Mouse (Mus musculus): ENCODE measurements around the gene Rad50. TPM values are rescaled to one million over a fixed set of nuclear protein-coding genes. Genes with fewer than 3 reads are reported as not detected.

Rad50 gene
- total RNA-seq (2021) = 19.7 and 22.0 TPM in 2 replicates
- long read RNA-seq, full-length matches to known transcripts = 1 of 13 reads
- long read RNA-seq, partial matches to known transcripts = 10 of 13 reads
- long read RNA-seq, other reads (novel, unspliced or antisense) = 2 of 13 reads

DNA sequence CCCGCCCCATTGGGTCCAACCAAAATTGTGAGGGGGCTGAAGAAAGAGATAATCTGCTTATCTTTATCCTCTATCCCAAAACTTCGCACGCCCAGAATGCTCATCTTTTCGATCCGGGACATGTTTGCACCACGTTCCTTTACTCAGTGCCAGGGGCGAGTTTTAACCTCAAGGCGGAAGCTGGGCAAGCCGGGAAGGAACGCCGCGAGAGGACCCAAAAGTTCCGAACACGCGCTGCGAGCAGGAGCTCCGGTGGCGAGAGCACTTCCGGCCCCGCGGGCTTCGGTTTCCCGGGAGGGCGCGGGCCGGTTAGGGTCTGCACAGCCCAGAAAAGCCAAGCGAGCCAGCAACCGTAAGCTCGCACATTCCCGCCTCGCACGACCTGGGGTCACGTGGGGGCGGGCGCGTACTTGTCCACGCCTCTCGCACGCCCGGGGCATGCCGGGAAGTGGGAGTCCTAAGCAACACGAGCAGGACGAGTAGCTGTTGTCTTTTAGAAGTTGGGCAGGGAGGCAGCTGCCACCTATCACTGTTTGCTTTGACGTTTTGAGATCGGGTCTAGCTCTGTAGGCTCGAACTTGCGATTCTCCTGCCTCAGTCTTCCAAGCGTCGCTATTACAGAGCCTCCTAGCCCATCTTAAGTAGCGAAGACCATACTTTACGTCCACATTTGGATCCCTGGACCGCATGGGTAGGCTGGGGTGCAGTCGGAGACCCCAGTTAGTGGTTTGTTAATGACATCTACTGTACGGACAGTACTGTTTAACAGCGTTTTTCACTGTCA lies at the start of gene Rad50:
TSS of gene Rad50 (minus strand) at position 386 of the 784 bp plus-strand sequence.
- DNase-seq = peak; percentile 93

GRCm38 (mm10) chr11:53755011-53755595 lies 48.0 kb upstream of the Rad50 start:
- no peak for DNase-seq

GRCm38 (mm10) chr11:53749716-53750352 lies 42.7 kb upstream of the Rad50 start:
- DNase-seq = no peak

DNA sequence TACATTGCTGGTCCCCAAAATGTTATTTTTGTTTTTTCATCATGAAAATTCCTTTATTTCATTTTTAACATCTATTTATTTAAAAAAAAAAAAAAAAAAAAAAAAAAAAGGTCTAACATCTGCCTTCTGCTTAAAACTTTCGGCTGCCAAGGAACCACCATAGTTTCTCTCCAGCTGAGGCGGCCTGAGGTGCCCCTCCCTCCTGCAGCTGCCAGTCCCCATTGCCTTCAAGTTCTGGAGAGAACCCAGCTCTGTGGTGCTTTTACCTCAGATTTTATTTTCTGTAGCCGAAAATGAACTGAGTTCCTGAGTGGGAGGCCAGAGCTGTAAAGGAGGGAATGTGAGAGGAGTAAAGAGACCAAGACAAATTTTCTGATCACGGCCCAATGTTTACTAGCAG lies 42.2 kb upstream of the Rad50 start:
- DNase-seq = no peak

DNA sequence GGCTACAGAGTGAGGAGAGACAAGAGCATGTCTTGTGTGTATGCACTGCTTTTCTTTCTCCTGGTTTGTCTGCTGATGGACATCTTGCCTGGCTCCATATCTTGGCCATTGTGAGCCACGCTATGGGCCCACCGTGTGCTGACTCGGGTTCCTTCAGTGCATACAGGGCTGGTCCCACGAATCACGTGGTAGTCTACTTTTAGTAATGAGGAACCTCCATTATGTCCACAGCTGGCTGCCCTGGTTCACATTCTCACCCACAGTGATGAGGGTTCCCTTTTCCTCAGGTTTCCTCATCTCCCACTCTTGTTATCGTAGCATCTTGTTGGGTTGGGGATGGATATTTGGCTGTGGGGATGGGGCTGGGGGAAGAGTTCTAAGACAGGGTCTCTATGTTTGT lies 41.5 kb upstream of the Rad50 start:
- DNase-seq = no peak

- DNase-seq = no peak
Observed at GRCm38 (mm10) chr11:53747985-53748384, 40.9 kb upstream of the Rad50 start.

DNA sequence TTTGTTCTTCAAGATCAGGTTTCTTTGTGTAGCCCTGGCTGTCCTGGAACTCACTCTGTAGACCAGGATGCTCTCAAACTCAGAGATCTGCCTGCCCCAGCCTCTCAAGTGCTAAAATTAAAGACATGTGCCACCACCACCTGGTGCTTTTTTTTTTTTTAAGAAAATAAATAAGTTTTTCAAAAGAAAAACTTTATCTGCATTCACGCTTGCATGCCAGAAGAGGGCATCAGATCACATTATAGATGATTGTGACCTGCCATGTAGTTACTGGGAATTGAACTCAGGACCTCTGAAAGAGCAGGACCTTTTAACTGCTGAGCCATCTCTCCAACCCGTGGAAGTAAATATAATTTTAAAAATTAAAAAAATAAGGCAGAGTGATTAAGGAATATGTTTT lies 38.1 kb upstream of the Rad50 start:
- no peak for DNase-seq

DNA sequence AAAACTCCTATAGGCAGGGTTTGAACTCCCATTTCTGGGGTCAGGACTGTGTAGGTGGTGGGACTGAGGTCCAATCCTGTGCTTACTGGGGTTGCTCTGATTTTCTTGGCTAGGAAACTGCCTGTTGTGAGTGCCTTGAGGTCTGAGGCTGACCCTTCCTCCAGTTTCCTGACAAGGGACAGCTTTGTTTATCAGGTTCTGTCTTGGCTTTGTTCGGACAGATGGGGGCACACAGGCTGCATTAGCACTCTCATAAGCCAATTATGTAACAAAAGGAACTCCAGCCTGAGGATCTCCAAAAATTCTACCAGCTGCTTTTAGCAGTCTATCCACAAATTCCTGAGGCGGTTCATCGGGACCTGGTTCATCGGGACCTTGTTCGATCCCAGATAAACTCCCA lies 35.2 kb upstream of the Rad50 start:
- no peak for DNase-seq

DNA sequence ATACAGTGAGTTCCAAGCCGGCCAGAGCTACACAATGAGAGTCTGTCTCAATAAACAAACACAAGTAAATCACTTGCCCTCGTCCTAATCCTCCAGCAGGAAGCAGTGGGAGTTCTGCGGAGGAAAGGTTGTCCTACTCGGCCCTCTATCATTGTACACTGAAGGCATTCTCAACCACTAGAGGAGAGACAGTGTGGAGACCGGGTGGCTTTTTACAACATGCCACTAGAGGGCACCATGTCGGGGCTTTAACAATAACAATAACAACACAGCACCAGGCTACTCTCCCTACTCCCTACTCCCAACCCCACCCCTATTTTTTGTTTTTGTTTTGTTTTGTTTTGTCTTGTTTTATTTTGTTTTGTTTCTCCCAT lies 30.4 kb upstream of the Rad50 start:
- peak; percentile 48 for DNase-seq

GRCm38 (mm10) chr11:53736771-53737572 lies 29.9 kb upstream of the Rad50 start:
- DNase-seq = peak; percentile 74

DNA sequence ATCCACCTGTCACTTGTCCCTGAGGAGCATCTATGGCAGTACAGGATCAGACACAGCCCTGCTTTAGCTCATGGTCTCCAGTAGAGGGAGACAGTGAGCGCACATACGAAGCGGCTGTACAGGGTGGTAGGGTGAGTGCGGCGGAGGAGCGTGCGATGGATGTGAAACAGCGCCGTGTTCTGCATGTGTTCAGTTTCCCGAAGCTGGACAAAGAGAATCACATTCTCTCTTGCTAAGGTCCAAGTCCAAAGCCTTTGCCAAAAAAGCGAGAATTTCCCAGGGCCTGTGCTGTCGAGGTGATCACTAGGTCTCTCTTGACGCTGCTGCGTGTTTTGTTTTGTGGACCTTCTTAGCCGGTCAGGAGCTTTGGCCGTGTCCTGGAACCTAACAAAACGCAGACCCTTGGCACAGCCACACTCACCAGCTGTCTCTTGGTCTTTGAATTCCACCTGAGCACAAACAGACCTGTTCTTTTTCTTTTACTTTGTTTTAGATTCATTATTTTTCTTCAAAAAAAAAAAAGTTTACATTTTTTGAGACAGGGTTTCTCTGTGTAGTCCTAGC lies 28.6 kb upstream of the Rad50 start:
- DNase-seq = peak; percentile 49

DNA sequence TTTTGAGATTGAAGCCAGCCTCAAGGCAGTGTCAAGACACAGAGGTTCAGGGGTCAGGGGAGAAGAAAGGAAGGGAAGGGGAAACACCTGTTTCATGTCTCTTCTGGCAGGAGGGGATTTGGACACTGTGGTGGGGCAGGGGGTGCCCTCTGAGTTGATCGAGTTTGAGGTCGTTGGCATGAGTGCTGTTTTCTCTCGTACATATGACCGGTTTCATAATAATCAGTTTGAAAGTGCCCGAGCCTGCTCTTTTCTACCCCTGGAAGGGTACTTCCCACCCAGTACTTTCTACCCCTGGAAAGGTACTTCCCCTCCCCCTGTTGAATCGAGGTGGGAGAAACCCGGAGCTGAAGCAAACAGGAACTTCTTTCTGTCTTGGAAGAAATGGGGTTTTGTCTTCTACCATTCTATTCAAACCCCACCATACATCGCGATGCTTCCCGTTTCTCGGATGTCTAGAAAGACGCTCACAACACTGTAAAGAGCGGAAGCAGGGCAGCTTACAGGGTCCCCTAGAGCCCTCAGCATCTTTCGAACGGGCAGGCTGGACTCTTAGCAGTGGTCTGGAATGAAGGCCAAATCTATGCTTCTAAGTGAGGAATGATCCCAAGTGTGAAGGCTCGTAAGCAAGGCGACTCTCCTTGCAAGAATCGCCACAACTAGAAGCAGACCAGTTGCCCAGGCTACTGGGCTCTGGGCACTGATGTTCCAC lies 28.0 kb upstream of the Rad50 start:
- no peak for DNase-seq

DNA sequence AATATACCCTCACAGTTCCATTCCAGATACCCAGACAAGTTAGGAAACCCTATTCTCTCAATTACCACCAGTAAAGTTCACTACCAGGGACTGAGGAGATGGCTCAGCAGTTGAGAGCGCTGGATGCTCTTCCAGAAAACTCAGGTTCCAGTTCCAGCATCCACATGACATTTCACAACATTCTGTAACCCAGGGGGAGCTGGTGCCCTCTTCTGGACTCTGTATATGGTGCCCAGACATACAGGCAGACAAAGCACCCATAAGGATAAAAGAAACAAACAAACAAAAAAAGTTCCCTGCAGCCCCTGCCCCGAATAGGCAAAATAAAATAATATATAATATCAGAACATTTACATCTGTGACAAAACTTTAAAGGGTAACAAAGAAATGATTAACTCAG lies 27.3 kb upstream of the Rad50 start:
- no peak for DNase-seq

DNA sequence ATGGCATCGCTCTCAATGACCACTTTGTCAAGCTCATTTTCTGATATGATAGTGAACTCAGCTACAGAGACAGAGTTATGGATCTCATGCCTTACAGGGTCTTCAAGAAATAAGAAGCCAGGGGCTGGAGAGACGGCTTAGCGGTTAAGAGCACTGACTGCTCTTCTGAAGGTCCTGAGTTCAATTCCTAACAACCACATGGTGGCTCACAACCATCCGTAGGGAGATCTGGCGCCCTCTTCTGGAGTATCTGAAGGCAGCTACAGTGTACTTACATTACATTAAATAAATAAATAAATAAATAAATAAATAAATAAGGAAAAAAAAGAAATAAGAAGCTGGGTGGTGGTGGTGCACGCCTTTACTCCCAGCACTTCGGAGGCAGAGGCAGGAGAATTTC lies 26.7 kb upstream of the Rad50 start:
- no peak for DNase-seq

- no peak for DNase-seq
Observed at GRCm38 (mm10) chr11:53732244-53732643, 25.1 kb upstream of the Rad50 start.

DNA sequence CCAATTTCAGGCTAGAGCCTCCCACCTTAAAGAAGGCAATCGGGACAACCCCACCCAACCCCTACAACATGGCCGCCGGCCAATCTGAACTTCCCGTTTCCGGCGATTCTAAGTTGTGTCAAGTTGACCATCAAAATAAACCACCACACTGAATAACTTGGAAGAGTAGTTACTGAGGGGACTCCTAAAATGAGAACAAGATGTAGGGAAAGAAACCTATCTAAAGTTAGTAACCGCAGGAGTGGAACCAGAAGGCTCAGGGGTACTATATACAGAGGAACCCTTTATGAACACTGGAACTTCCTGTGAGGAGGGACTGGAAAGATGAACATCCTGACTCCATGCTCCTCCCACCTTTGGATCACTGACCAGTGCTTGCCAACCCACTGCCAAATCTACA lies 24.3 kb upstream of the Rad50 start:
- no peak for DNase-seq

DNA sequence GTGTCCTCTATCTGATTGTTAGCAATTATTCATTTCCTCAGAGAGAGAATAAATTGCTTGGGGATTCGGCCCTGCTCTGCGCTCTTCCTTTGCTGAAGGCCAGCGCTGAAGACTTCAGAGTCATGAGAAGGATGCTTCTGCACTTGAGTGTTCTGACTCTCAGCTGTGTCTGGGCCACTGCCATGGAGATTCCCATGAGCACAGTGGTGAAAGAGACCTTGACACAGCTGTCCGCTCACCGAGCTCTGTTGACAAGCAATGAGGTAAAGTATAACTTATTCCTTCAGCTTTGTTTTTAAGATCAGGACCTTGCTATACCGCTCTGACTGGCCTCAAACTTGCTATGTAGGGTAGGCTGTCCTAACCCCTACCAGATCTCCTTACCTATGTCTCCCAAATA lies 13.6 kb upstream of the Rad50 start, which contains the start of gene Il5:
TSS of gene Il5 (plus strand) at position 80 of the 400 bp plus-strand sequence.
- peak; percentile 22 for DNase-seq

GRCm38 (mm10) chr11:53719701-53720100 lies 12.6 kb upstream of the Rad50 start:
- no peak for DNase-seq

DNA sequence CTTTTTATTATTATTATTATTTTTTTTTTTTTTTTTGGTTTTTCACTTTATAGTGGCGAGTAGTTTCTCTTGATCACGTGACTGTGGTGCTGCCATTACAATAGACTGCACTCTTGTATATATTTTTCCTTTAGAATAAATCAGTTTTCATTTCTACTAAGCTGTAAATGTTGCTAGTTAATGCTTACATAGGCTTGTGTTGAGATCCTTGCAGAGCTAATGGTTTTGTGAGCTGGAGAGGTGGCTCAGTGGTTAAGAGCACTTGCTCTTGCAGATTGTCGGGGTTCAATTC lies 545 bp upstream of the Rad50 start:
- no peak for DNase-seq

DNA sequence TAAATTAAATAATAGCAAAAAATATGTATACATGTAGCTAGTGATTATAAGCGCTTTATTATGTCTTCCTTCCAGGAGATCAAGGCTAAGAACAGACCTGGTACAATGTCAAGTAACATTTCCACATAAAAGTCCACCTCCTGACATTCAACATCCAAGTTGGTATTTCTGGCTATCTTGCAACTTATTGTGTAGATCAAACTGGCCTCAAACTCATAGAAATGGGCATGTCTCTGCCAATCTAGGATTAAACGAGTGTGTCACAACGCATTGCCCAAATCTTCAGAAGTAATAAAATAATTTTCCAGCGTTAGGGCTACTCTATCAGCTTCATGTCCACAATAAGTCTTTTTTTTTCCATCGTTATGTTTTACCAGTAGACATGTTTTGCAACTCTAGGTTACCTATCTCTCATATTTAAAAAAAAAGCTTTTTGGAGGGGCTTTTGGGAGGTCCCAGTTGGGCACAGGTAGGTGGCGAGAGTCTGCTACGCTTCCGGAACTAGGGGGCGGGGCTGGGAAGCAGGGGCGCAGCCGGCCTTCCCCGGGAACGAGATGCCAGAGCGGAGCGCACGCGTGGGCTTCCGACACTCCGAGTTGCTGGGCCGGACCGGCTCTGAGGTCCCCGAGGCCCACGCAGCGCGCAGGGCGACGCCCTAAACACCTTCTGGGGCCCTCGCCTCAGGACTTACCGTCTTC lies 734 bp downstream of the Rad50 start:
- DNase-seq = peak; percentile 62

DNA sequence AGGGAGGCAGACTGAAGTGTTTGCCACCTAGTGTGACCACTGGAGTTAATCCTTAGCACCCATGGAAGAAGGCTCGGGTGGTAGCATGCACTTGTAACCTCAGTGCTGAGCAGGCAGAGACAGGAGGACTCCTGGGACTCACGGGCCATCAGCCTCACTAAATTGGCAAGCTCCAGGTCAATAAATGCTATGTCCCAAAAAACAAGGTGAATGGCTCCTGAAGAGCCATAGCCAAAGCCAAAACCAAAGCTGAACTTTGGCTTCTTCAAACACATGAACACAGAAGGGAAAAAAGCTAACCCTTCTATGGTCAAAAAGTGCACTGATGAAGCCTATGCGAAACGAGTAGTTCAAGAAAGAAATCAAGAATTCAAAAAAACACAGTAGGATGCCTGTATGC lies 7.8 kb downstream of the Rad50 start:
- DNase-seq = no peak

Data from adrenal gland, postnatal 25 days (tissue).